Mouse (Mus musculus) frontal cortex, adult (tissue): ENCODE measurements at regions not wholly inside any gene's neighbourhood (a gene's known extent, or its start where the extent isn't known, plus 50 kb on each side); places are given as distances from the start of the nearest gene placed in this dataset.

Experiments
- ATAC-seq: cut with Nextera tagmentation; 2 replicates; pipeline ENCODE4 v1.9.2; 2017; ENCODE audit warnings: mild to moderate bottlenecking, moderate library complexity, mixed read lengths; ENCODE audit not compliant: low TSS enrichment

- ATAC-seq = no peak
These were observed 55.4 kb downstream of the Pja1 start for GRCm38 (mm10) chrX:99415701-99416100.

GRCm38 (mm10) chrX:99410942-99411341 is 60.1 kb downstream of the Pja1 start:
- ATAC-seq = no peak

- ATAC-seq = no peak
These were observed 61.2 kb downstream of the Pja1 start for GRCm38 (mm10) chrX:99409858-99410257.

DNA sequence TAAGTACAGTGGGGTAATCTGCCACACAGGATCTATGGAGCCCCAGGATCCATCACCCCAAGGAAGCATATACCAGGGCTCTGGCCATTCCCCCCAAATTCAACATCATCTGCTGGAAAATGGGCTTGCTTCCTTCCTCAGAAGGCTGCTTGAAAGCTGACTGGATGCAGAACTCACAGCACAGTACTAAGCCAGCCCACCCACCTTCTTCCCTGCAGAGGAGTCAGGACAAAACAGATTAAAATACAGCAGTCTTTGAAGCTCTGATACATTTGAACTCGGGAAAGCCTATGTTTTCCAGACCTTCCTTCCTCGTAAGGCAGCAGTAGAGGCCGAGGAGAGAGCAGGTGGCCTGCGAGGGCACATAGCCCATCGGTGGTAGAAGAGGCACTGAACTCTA is 61.7 kb downstream of the Pja1 start:
- ATAC-seq = peak; percentile 73; the same call in 1 of the 2 replicates

- no peak for ATAC-seq
These were observed 62.3 kb downstream of the Pja1 start for GRCm38 (mm10) chrX:99408804-99409203.

GRCm38 (mm10) chrX:99405843-99406242 is 65.2 kb downstream of the Pja1 start:
- no peak for ATAC-seq

GRCm38 (mm10) chrX:99403521-99404149 is 67.4 kb downstream of the Pja1 start:
- ATAC-seq = no peak

DNA sequence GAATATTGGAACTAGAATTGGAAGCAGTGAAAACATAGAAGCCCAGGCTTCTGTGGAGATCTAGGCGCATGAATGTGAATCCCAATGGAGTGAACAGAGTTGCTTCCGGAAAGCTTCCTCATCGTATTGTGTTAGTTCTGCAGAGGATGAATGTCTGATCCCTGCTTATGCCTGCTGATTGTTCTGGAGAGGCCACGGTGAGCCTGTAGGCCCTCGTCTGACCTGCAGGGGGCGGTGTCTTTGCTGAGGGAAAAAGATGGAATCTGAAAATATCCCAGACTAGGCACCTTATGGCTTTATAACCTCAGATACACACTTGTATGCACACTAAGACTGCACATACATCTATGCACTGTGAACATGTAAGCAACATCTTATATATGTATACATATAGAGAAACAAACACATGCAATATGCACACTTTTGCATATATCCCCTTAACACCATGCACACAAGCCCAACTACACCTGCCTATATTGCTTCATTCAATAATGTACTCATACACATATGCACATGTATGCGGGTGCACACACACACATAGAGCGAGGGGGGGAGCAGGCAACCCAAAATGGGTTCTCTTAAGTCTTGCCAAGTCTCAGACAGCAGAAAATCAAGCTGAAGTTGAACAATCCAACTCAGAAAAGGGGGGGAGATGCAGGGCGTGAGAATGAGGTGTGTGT is 68.1 kb downstream of the Pja1 start:
- ATAC-seq = no peak

DNA sequence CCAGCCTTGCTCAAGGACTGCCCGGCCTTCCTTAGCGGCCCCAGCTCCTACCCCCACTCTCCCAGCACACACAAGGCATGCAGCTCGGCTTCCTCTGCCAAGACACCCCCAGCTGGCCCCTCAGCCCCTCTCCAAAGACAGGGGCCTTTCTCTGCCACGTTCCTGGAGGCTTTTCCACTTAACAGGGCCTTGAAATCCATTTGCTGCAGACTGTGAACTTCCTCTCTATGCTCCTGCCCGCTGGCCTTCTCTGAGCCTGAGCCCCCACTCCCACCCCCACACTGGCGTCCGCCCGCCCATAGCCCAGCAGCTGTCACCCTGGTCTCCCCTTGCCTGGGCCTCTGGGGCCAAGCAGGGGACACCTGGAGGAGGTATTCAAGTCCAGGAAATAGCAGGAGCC is 73.7 kb downstream of the Pja1 start:
- no peak for ATAC-seq

GRCm38 (mm10) chrX:99396180-99396579 is 74.9 kb downstream of the Pja1 start:
- ATAC-seq = no peak

DNA sequence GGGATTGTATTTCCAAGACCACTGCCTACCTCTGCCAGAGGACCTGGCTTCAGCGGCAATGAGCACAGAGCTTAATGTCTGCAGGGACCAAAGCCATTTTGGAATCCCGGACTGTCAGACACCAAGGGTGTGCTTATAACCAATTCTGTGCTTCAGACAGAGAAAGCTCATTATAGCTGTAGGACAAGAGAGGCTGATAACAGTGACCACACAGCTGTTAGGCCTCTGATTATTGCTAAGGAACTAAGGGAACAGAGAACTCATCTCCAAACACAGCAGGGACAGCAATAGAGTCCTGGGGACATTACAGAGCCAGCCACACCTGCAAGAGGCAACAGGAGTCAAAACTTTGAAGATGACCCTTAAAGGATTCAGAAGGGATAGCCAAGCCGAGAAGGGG is 76.0 kb downstream of the Pja1 start:
- no peak for ATAC-seq

DNA sequence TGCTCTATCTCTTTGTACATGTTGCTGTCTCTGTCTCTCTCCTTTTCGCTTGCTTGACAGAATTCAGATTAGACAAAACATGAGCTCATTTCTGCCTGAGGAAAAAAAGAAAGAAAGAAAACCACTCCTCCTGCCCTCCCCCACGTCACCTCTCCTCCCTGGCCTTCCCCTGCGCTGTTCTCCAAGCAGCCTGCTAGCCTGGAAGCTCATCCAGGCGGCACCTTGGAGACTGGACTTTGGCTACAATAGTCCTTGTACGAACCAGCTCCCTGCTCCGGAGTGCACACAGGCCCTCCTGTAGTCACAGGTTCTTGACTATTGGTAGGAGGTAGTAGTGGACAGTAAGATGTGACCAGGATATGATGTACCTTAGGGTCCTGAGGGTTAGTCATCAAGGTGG is 79.4 kb downstream of the Pja1 start:
- no peak for ATAC-seq

DNA sequence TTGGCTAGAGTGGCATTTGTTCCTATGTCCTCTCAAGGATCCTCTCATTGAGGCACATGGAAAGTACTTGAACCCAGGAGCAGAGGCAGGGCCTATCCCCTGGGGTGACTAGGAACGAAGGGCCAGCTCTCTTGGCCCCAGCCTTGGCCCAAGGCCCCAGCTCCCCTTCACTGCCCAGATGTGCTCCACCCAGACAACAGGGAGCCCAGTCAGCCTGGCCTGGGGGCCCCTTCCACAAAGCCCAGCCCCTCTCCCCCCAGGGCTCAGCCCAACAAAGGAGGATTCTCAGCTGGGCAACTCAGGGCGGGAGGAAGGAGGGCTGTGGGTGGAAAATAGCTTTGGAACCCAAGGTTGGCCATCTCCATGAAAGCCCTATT is 80.6 kb downstream of the Pja1 start:
- ATAC-seq = no peak

- ATAC-seq = no peak
These were observed 81.2 kb downstream of the Pja1 start for GRCm38 (mm10) chrX:99389778-99390461.

DNA sequence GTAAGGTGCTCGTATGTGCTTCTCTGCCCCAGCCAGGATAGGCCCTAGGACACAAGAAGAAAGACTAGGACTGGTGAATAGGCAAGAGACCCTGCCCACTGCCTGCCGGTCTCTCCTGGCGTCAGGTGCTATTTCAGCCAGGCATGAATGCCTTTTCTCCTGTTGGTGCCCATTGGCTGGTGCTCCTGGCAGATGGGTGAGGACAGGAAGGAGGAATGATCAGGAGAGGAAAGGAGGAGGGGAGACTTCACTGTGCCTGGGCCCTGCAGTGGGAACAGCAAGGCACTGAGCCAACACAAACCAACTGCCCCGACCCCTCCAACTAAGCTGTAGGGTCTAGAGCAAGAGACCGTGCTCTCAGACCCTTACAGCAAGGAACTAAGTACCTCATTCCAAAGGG is 100.4 kb downstream of the Pja1 start:
- no peak for ATAC-seq

DNA sequence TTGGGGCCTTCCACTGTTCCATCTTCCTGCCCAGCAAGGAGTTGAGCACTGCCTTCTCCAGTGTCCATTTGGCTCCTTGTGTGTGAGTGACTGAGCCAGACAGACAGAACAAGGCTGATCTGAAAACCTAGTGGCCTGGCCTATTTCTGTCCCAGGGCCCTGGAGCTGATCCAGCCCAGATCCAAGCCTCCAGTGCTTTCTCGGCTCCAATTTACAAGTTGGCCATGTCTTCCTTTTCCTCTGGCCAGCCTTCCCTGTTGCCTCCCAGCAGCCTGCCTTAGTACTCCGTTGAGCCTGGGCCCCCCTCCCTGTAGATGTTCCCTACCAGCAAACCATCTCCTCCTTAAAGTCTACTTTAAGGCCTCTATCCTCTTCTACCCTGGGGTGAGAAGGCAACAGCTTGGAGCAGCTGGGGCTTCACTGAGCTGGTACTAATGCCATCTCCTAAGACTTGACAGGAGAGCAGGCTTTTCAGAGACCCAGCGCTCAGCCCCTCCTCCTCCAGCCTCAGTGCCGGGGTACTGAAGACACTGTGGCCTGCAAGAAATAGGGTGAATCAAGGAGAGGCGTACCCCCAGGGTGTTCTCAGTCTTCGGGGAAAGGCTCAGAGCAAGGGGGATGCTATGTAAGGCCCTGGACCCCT is 101.7 kb downstream of the Pja1 start:
- peak; percentile 64 for ATAC-seq

DNA sequence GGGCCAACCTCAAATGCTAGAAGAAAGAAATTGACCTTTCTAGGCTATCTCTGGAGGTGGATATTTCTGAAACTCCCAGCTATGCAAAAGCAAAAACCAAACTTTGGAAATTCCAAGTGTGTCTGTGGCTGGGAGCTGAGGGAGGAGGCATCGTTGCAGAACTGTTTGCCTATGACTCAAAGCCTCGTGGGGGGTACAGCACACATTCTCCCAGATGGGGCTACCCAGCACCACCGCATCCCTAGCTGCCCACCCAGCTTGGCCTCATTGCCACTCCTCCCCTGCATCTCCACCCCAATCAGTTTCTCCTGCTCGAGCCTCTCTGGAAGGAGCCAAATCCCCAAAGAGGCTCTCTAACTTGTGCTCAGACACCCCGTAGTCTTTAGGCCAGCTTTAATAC is 107.0 kb downstream of the Pja1 start:
- peak; percentile 51; the same call in 1 of the 2 replicates for ATAC-seq

- peak; percentile 75 for ATAC-seq
These were observed 110.8 kb downstream of the Pja1 start for GRCm38 (mm10) chrX:99360095-99360890.

GRCm38 (mm10) chrX:99358784-99359183 is 112.3 kb downstream of the Pja1 start:
- no peak for ATAC-seq

DNA sequence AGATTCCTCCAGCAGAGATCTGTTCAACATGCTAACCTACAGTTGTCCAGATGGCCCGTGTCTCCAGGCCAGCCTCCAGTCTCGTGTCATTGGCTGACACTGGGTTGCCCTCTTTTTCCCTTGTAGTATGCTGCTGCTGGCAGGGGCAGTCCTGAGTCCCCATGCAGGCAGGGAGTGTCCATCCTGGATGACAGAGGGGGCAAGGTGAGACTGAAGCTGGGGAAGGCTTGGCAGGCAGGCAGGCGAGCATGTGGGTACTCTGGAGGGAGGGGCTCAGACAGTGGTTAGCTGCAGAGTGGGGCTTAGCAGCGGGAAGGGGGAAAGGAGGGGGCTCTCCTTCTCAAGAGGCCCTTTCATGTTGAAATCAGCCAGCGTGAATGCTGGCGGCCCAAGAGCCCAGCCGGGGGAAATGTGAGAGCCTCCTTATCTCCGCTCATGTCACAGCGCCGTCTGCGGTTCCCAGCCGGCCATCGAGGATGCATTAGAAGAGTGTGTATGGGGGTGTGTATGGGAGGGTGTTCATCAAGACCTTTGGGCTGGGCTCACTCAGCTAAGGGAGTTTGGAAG is 112.9 kb downstream of the Pja1 start:
- no peak for ATAC-seq

- no peak for ATAC-seq
These were observed 115.9 kb downstream of the Pja1 start for GRCm38 (mm10) chrX:99355128-99355527.

DNA sequence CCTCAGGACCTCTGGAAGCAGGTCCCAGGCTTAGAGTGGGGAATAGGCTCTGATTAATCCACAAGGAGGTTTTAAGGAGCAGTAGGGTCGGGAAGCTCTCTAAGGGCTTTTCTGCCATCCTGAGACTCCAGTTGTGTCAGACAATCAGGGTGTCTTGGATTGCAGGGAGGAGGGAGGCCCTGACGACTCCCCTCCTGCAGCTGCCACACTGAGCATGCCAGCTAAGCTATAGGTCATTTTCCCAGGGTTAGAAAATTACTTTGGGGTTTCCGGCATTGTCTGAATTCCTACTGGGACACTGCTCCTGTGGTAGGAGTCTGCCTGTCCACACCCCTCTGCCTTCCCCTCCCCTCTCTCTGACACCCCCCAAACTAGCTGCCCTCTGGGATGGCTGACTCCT is 120.8 kb downstream of the Pja1 start:
- no peak for ATAC-seq
